Mouse (Mus musculus) ES-E14 (cell line): ENCODE results near the gene Trpm3.

ENCODE experiments used
- CHD2 ChIP-seq: IDR thresholded peaks from 2 replicates; pipeline ENCODE4 v1.6.1; 2014; ENCODE audit warnings: mild to moderate bottlenecking, low read depth, low read length, inconsistent platforms
- HCFC1 ChIP-seq: IDR thresholded peaks from 2 replicates; pipeline ENCODE4 v1.6.1; 2012; ENCODE audit warnings: low read length, inconsistent platforms, borderline replicate concordance; ENCODE audit not compliant: insufficient read depth
- MAFK ChIP-seq: IDR thresholded peaks from 2 replicates; pipeline ENCODE4 v1.6.1; 2014; ENCODE audit warnings: mild to moderate bottlenecking, low read depth, low read length, inconsistent platforms; ENCODE audit not compliant: insufficient read depth
- ZC3H11A ChIP-seq: IDR thresholded peaks from 2 replicates; pipeline ENCODE4 v1.6.1; 2012; ENCODE audit warnings: low read depth, mild to moderate bottlenecking, inconsistent platforms, low read length, borderline replicate concordance
- ZNF384 ChIP-seq: IDR thresholded peaks from 2 replicates; pipeline ENCODE4 v1.6.1; 2012; ENCODE audit warnings: low read depth, low read length, inconsistent platforms

- TF ChIP-seq CHD2 (no peak), ZNF384 (no peak), ZC3H11A (no peak), MAFK (no peak), HCFC1 (no peak)
These were observed 774.1 kb downstream of the Trpm3 start for GRCm38 (mm10) chr19:22912971-22913370.
